Mouse (Mus musculus) right cerebral cortex, postnatal 10 days (tissue): ENCODE measurements around the gene Pds5b.
"Not testable (repeated sequence)": the region's sequence is repeated elsewhere in the genome, so short reads cannot be mapped to it uniquely, and the experiment has no call there.

Experiments
- DNase-seq, 2 experiments: peaks; one replicate each; pipeline ENCODE4 v3.0.0; 2021; ENCODE audit warnings: low spot score in 2 of 2

The Pds5b gene

GRCm38 (mm10) chr5:150673153-150673835, at the start of gene Pds5b:
Pds5b (plus strand) TSS chr5:150673739.
- peak; percentile 95 to 96 for DNase-seq

- no peak for DNase-seq
Measured at GRCm38 (mm10) chr5:150625528-150625927, 48.0 kb upstream of the Pds5b start.

DNA sequence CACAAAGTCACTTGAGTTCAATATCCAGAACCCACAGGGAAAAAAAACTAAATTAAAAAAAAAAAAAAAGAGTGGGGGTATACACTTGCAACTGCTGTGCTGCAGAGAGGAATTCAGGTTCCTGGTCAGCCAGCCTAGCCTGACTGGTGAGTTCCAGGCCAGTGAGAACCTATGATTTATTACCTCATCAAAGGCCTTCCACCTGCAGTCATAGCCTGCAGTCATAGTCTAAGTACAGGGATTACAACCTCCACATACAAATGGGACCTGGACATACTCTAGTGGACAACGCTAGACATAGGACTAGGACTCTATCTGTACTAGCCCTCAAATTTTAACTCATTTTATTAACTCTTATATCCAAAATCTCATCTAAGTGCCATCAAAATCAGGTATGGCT, 44.3 kb upstream of the Pds5b start:
- no peak for DNase-seq

GRCm38 (mm10) chr5:150629692-150630091, 43.8 kb upstream of the Pds5b start:
- DNase-seq, result no peak

GRCm38 (mm10) chr5:150641440-150641839, 32.1 kb upstream of the Pds5b start:
- DNase-seq, result no peak

DNA sequence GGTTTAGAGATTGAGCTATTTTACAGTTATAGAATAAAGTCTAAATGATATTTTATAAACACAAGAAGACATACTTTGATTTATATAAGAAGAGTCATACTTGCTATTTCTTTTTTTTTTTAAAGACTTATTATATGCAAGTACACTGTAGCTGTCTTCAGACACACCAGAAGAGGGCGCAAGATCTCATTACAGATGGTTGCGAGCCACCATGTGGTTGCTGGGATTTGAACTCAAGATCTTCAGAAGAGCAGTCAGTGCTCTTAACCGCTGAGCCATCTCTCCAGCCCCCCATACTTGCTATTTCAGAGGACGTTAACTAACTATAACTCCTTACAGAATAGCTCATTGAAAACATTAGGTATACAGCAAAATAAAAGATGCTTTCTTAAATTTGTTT, 30.1 kb upstream of the Pds5b start:
- not testable (repeated sequence) for DNase-seq

DNA sequence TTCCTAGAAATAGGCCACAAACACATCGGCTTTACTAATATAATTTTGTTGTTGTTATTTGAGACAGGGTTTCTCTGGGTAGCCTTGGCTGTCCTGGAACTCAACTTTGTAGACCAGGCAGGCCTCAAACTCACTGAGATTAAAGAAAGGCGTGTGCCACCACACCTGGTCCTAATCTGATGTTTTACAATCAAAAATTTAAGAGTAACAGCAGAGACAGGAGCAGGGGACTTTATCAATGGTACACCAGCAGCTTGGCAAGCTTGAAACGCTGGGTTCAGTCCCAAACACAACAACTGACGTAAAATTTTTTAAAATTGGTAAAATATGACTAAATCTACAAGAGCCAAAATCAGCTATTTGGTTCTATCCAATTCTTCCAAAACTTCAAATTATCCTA, 28.6 kb upstream of the Pds5b start:
- DNase-seq, result no peak

- no peak for DNase-seq
Measured at GRCm38 (mm10) chr5:150652578-150652977, 21.0 kb upstream of the Pds5b start.

- no peak for DNase-seq
Measured at GRCm38 (mm10) chr5:150654548-150654947, 19.0 kb upstream of the Pds5b start.

DNA sequence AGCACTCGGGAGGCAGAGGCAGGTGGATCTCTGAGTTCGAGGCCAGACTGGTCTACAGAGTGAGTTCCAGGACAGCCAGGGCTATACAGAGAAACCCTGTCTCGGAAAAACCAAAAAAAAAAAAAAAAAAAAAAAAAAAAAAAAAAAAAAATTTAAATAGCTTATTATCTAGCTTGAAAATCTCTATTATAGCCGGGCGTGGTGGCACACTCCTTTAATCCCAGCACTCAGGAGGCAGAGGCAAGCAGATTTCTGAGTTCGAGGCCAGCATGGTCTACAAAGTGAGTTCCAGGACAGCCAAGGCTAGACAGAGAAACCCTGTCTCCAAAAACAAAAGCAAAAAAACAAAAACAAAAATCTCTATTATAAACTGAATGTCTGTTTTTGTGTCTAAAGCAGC, 14.1 kb upstream of the Pds5b start:
- not testable (repeated sequence) for DNase-seq

- DNase-seq, result not testable (repeated sequence)
Measured at GRCm38 (mm10) chr5:150660296-150660695, 13.2 kb upstream of the Pds5b start.

- not testable (repeated sequence) for DNase-seq
Measured at GRCm38 (mm10) chr5:150663926-150664325, 9.6 kb upstream of the Pds5b start.

- no peak for DNase-seq
Measured at GRCm38 (mm10) chr5:150664794-150665131, 8.8 kb upstream of the Pds5b start.

DNA sequence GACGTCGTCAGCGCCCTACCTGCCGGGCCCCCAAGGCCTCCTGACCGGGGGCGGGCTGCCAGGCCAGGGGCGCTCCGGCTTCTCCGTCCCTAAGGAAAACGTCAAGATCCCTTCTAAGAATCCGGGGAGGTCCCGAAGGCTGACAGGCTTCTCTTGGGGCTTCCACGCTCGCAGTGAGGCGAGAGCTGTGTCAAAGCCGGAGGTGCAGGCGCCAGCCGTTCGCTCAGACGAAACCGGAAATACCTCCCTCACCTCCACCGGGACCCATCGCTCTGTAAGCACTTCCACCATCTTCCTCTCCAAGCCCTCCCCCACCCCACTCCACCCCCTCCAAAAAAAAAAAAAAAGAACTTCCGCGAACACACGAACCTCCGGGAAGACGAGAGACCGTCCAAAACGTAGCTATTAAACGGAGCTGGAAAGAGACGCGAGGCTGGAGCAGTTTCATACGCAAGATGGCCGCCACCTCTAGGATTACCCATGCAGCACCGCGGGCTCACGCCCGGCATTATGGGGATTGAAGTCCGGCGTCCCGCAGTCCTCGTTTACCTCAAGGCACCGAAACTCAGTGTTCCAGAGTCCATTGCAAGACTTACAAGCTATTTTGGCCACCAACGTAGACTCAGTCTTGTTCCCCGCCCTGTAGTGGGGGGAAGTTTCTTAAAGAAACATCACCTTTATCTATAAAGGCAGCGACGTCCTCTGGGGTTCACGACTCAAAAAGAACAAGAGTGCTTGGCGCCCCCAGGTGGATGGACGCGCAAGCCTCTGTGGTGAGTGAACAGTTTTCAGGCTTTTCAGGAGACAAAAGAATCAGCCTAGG, 8.2 kb upstream of the Pds5b start:
- DNase-seq, result peak; percentile 97 to 99

DNA sequence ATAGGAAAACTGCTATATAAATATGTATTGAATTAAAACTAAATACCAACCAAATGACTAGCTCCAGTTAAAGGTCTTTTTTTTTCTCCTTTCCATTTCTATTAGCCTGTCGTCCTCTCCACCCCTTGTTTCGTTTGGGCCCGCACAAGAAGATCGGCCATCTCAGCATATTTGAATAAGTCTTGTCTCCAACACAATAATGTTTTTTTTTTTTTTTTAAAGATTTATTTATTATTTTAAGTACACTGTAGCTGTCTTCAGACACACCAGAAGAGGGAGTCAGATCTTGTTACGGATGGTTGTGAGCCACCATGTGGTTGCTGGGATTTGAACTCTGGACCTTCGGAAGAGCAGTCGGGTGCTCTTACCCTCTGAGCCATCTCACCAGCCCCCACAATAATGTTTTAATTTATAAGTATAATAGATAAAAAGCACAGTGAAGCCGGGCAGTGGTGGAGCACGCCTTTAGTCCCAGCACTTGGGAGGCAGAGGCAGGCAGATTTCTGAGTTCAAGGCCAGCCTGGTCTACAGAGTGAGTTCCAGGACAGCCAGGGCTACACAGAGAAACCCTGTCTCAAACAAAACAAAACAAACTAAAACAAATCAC, 7.3 kb upstream of the Pds5b start, which contains the start of gene N4bp2l2:
TSS of gene N4bp2l2 (minus strand) at position 51 of the 607 bp plus-strand sequence.
- not testable (repeated sequence) for DNase-seq

DNA sequence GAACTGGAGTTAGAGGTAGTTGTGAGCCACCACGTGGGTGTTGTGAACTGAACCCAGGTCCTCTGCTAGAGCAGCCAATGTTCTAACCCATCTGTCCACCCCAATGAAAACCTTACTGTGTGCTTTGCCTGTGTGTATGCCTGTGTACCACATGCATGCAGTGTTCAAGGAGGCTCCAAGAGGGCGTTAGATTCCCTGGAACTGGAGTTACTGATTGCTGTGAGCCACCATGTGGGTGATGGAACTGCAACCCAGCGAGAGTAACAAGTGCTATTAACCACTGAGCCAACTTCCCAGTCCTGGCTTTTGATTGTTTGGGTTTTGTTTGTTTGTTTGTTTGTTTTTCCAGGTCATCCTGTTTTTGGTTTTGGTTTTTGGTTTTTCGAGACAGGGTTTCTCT, 4.8 kb upstream of the Pds5b start:
- DNase-seq, result no peak

- no peak for DNase-seq
Measured at GRCm38 (mm10) chr5:150672343-150672742, 1.2 kb upstream of the Pds5b start.

- peak; percentile 39 to 43 for DNase-seq
Measured at GRCm38 (mm10) chr5:150673880-150674621, 512 bp downstream of the Pds5b start.

- peak in 1 of 2 experiments; percentile 24 for DNase-seq
Measured at GRCm38 (mm10) chr5:150674866-150675265, 1.3 kb downstream of the Pds5b start.

GRCm38 (mm10) chr5:150682862-150683261, 9.3 kb downstream of the Pds5b start:
- not testable (repeated sequence) for DNase-seq

GRCm38 (mm10) chr5:150690685-150691084, 17.1 kb downstream of the Pds5b start:
- DNase-seq, result no peak

- no peak for DNase-seq
Measured at GRCm38 (mm10) chr5:150693277-150693676, 19.7 kb downstream of the Pds5b start.
